Mouse (Mus musculus): ENCODE results near the gene Adamtsl1.

DNA sequence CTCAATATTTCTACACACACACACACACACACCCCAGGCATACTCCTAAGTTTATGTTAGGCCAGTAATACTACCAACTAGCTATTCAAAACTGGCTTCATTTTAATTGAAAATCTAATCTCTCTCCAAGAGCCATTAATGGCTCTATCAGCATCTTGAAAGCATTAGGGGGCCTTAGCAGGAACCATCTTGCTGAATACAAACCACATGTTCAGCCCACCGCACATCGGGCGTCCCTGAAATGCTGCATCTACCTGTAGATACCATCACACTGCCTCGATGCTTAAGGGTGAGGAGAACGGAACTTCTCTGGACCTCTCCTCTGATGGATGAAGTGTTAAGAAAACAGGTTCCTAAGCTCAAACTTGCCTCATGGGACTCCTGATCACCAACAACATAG lies 950.8 kb downstream of the Adamtsl1 start:
- TF ChIP-seq CTCF (IDR thresholded peaks at IDR 0.05; ENCODE audit: low read depth, low read length) = no peak
- no peak for TF ChIP-seq TAL1 (conservative IDR thresholded peaks at IDR 0.05; ENCODE audit: low read depth, low read length)
- TF ChIP-seq GATA1 (IDR thresholded peaks at IDR 0.05; ENCODE audit: borderline replicate concordance, low read length) = no peak
- TF ChIP-seq GATA2 (IDR thresholded peaks at IDR 0.05; ENCODE audit: borderline replicate concordance, low read depth, low read length) = no peak

Data from G1E (cell line).